Mouse (Mus musculus): ENCODE measurements at regions not wholly inside any gene's neighbourhood (a gene's known extent, or its start where the extent isn't known, plus 50 kb on each side); places are given as distances from the start of the nearest gene placed in this dataset.

DNA sequence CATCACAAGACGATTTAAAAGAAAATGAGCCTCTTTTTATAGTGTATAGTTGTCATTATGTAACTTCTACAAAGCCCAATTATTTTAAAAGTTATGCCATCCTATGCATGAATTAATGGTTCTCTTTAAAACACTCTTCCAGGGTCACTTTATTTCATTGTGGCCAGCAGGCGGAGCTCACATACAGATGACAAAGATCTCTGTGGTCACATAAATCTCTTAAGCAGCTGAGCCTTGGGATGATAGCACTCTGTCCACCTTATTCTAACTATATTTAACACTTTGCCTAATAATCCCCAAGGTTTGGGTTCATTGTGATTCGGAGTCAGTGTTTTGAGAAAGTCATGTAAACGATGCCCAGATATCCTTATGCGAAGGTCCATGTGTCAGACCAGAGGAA is 56.9 kb upstream of the Phactr1 start:
- TF ChIP-seq POLR2A (IDR thresholded peaks at IDR 0.05; ENCODE audit: insufficient read length, low read depth) = no peak
- TF ChIP-seq E2F4 (IDR thresholded peaks at IDR 0.05; ENCODE audit: insufficient read depth) = no peak
- no peak for TF ChIP-seq POLR2AphosphoS2 (IDR thresholded peaks at IDR 0.05; ENCODE audit: insufficient read length, low read depth)
